Mouse (Mus musculus): Measurements from ENCODE around the gene Wdr73. TPM values are rescaled to one million over a fixed set of nuclear protein-coding genes. Genes with fewer than 3 reads are reported as not detected.
A peak's percentile ranks its signal among the peaks of the same experiment; 100 is the strongest.

The Wdr73 gene
- polyA plus RNA-seq, 1 experiment from 2014 or later: 27.4 TPM

DNA sequence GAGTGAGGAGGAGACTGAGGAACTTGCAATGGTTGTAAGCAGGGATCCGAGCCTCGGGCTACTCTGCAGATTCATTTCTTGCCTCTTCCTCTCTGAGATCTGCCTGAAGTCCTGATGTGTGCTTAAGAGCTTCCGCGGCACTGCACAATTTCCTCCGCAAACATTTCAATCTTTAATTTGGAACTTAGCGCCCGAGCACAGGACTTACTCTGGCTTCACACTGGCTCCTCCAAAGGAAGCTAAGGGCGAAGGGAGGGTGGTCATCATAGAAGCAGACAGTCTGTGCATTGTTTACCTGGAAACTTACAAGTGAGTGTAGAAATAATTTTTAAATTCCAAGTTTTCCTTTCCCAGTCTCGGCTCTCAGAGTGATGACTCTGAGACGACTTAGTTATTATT is 54.8 kb downstream of the Wdr73 start:
- ATAC-seq (ENCODE audit: insufficient number of reproducible peaks, low FRiP score, low TSS enrichment, low read depth): no peak
- Histone ChIP-seq H3K4me3 (no peak overlapping the region), H3K9me3 (no peaks in the 10 kb centered on the region), H3K4me1 (peaks cover 4% of the 10 kb centered on the region; the same call in 1 of the 2 replicates), H3K36me3 (no peaks in the 10 kb centered on the region), H3K27ac (no peak overlapping the region), H3K9ac (no peak overlapping the region), H3K4me2 (no peak overlapping the region), H3K27me3 (no peaks in the 10 kb centered on the region)
- WGBS: 81% methylated on average over 10 of the region's 10 CpGs

DNA sequence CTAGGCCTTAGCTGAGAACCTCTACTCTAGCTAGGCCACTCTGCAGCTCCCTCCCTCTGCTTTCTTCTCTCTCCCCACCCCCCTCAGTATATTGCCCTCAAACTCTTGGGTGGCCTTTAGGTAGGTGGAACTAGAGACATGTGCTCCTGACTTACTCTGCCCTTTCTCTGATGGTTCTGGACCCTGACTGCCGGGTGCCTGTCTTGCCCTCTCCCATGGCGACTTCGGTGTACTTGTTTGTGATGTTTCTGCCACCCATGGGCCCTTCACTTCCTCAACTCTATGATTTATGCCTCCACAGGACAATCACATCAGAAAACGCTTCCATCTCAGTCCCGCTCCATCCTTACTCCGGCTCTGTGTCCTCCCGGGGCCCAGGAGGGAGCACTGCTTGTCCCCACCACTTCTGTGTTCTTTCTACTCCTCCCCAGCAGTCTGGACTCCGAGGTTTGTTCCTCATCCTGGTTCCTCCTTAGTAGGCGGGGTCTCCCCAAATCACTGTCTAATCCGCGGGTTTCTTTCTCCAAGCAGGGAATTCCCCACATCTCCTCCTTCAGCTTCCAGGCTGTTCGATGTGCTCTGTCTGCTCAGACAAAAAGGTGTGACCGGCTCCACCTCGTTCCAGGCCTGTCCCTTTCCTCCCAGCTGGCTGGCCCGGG is 55.3 kb downstream of the Wdr73 start:
- 0 out of 2 replicates have a peak overlapping the region, but pooled peaks have one; percentile 47 for H3K27ac ChIP-seq
- no peaks in the 10 kb centered on the region for H3K9me3 ChIP-seq
- no peak for ATAC-seq (ENCODE audit: insufficient number of reproducible peaks, low FRiP score, low TSS enrichment, low read depth)
- H3K36me3 ChIP-seq: no peaks in the 10 kb centered on the region
- H3K4me1 ChIP-seq: peaks cover 4% of the 10 kb centered on the region; the same call in 1 of the 2 replicates
- no peak overlapping the region for H3K9ac ChIP-seq
- WGBS: 64% methylated on average over 15 of the region's 15 CpGs
- no peaks in the 10 kb centered on the region for H3K27me3 ChIP-seq
- H3K4me2 ChIP-seq: no peak overlapping the region
- H3K4me3 ChIP-seq: no peak overlapping the region

DNA sequence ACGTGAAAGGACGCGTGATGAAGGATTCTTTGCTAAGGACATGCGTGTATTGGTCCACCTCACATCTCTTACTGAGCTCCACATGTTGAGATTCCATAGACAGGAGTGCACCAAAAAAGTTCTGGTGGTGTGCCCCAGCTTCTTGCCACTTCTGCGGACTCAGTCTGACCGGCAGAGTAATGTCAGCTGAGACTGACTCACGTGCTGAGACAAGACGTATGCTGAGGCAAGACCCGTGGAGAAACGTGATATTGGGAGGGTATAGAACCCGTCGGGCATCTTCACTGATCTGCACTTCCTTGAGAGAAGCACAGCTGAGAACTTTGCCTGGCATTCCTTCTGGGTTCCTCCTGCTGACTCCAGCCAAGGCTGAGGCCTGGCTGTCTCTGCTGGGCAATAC is 56.4 kb downstream of the Wdr73 start:
- no peak overlapping the region for H3K4me3 ChIP-seq
- H3K9ac ChIP-seq: no peak overlapping the region
- H3K4me2 ChIP-seq: no peak overlapping the region
- H3K27me3 ChIP-seq: no peaks in the 10 kb centered on the region
- no peaks in the 10 kb centered on the region for H3K9me3 ChIP-seq
- 90% methylated on average over 12 of the region's 12 CpGs for WGBS
- no peaks in the 10 kb centered on the region for H3K36me3 ChIP-seq
- H3K27ac ChIP-seq: no peak overlapping the region
- ATAC-seq (ENCODE audit: insufficient number of reproducible peaks, low FRiP score, low TSS enrichment, low read depth): no peak
- peaks cover 6% of the 10 kb centered on the region; the same call in 1 of the 2 replicates for H3K4me1 ChIP-seq

DNA sequence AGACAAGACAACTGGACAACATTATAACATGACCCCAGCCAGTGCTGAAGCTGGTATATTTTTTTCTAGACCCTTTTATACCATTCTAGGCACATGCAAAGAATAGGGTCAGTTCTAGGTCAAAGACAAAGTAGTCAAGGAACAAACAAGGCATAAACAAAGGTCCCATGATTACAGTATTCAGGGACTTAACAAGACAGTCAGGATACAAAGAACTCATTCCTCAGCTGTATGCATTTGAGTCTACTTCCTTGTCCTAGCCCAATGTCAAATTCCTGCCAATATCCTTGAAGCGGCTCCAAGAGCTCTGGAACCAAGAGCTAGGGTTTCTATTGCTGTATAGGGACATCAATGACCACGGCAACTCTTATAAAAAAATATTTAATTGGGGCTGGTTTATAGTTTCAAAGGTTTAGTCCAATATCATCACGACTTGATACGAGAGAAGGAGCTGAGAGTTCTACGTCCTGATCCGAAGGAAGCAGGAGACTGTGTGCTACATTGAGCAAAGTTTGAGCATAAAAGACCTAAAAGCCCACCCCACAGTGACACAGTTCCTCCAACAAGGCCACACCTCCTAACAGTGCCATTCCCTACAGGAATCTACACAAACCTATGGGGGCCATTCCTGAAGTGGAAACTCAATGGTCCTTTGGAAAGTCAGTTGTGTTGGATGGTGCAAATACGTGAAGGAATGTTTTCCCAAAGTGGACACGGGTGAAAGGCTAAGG is 57.0 kb downstream of the Wdr73 start:
- WGBS: 82% methylated on average over 8 of the region's 8 CpGs

DNA sequence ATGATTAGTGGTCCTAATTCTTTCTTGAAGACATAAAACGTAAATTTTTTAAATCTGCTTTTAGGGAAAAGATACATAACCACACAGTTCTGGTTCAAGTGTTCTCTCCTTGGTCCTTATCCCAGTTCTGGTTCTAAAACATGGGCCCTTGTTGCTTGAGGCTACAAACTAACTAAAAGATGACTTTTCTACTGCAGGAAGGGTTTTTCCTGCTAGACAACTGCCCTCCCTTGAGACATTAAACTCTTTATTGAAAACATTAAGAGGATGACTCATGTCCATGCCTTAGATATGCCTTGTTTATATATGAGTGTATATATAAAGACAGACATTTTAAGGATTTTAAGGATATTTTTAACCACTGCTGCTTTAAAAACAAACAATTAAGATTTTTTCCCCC is 57.9 kb downstream of the Wdr73 start:
- no peaks in the 10 kb centered on the region for H3K27me3 ChIP-seq
- no peak for ATAC-seq (ENCODE audit: insufficient number of reproducible peaks, low FRiP score, low TSS enrichment, low read depth)
- H3K9me3 ChIP-seq: no peaks in the 10 kb centered on the region
- H3K4me2 ChIP-seq: no peak overlapping the region
- no peak overlapping the region for H3K27ac ChIP-seq
- H3K4me3 ChIP-seq: no peak overlapping the region
- 83% methylated on average over 1 of the region's 1 CpGs for WGBS
- H3K36me3 ChIP-seq: no peaks in the 10 kb centered on the region
- peaks cover 11% of the 10 kb centered on the region; the same call in 1 of the 2 replicates for H3K4me1 ChIP-seq
- no peak overlapping the region for H3K9ac ChIP-seq

More for the DNA sequence above, 57.0 kb downstream of the Wdr73 start:
- Histone ChIP-seq H3K27ac (no peak overlapping the region), H3K36me3 (no peaks in the 10 kb centered on the region), H3K9ac (no peak overlapping the region), H3K4me3 (no peak overlapping the region), H3K4me2 (no peak overlapping the region), H3K27me3 (no peaks in the 10 kb centered on the region), H3K9me3 (no peaks in the 10 kb centered on the region), H3K4me1 (peaks cover 6% of the 10 kb centered on the region; the same call in 1 of the 2 replicates)
- ATAC-seq (ENCODE audit: insufficient number of reproducible peaks, low FRiP score, low TSS enrichment, low read depth): no peak

DNA sequence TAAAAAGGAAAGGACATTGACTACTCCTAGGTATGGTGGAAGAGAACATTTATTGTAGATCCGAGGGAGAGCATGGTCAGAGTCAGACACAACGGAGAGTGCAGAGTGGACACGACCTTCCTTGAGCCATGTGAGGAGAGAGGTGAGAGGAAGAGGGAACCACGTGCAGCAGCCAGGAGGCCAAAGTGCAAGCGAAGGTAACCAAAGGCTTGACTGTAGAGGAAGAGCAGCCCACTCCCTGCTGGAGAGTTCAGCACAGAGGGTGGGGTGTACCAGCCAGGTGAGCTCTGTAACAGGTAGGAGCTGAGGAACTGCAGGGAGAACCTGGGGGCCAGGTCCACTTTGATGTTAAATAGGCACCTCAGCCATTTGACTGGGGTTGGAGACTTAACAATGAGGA is 58.9 kb downstream of the Wdr73 start:
- 74% methylated on average over 5 of the region's 5 CpGs for WGBS
- H3K36me3 ChIP-seq: no peaks in the 10 kb centered on the region

DNA sequence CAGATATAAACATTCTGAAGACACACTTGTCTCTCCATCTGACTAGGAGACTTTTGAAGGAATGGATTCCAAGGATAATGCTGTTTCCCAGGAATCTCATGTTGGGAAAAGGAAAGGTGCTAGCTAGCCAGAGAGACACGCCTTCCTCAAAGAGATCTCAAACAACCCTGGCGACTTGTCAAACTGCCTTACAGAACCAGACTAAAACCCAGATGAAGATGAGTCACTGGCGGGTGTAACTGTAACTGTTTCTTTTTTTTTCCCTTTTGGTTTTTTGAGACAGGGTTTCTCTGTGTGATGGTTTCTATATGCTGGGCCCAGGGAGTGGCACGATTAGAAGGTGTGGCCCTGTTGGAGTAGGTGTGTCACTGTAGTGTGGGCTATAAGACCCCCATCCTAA is 60.1 kb downstream of the Wdr73 start:
- H3K9ac ChIP-seq: no peak overlapping the region
- no peaks in the 10 kb centered on the region for H3K27me3 ChIP-seq
- peak overlapping the region; percentile 47; the same call in 1 of the 2 replicates for H3K27ac ChIP-seq
- no peak overlapping the region for H3K4me2 ChIP-seq
- H3K9me3 ChIP-seq: no peaks in the 10 kb centered on the region
- H3K4me3 ChIP-seq: no peak overlapping the region
- whole genome bisulfite sequencing: 56% methylated on average over 4 of the region's 4 CpGs
- peaks cover 17% of the 10 kb centered on the region for H3K4me1 ChIP-seq
- ATAC-seq (ENCODE audit: insufficient number of reproducible peaks, low FRiP score, low TSS enrichment, low read depth): no peak
- H3K36me3 ChIP-seq: no peaks in the 10 kb centered on the region

More for the DNA sequence above, 58.9 kb downstream of the Wdr73 start:
- Histone ChIP-seq H3K27ac (no peak overlapping the region), H3K4me1 (peaks cover 19% of the 10 kb centered on the region), H3K4me2 (no peak overlapping the region), H3K27me3 (no peaks in the 10 kb centered on the region), H3K9me3 (no peaks in the 10 kb centered on the region), H3K9ac (no peak overlapping the region), H3K4me3 (no peak overlapping the region)
- ATAC-seq (ENCODE audit: insufficient number of reproducible peaks, low FRiP score, low TSS enrichment, low read depth): no peak

Other genes with a start within 250 kb of the Wdr73 start
- 25.9 and 26.5 TPM in 2 replicates for gene Crtc3, start 212.4 kb downstream of the Wdr73 start, polyA plus RNA-seq (2015; fragmentation: Nextera tagmentation; extraction: Ambion mirVana)
- gene Iqgap1, start 75.3 kb downstream of the Wdr73 start, polyA plus RNA-seq (2015; fragmentation: Nextera tagmentation; extraction: Ambion mirVana): 98.9 and 103 TPM in 2 replicates
- gene Zscan2, start 40.3 kb downstream of the Wdr73 start, polyA plus RNA-seq (2015; fragmentation: Nextera tagmentation; extraction: Ambion mirVana): 2.3 and 2.6 TPM in 2 replicates
- 5.6 and 6.6 TPM in 2 replicates for gene Nmb, start 3.8 kb upstream of the Wdr73 start, polyA plus RNA-seq (2015; fragmentation: Nextera tagmentation; extraction: Ambion mirVana)
- 219 and 230 TPM in 2 replicates for gene Sec11a, start 46.5 kb upstream of the Wdr73 start, polyA plus RNA-seq (2015; fragmentation: Nextera tagmentation; extraction: Ambion mirVana)
- 11.8 and 15.6 TPM in 2 replicates for gene Zfp592, start 92.4 kb upstream of the Wdr73 start, polyA plus RNA-seq (2015; fragmentation: Nextera tagmentation; extraction: Ambion mirVana)
- gene Alpk3, start 156.3 kb upstream of the Wdr73 start, polyA plus RNA-seq (2015; fragmentation: Nextera tagmentation; extraction: Ambion mirVana): 2.2 and 5.9 TPM in 2 replicates
- gene Slc28a1, start 213.5 kb upstream of the Wdr73 start, polyA plus RNA-seq (2015; fragmentation: Nextera tagmentation; extraction: Ambion mirVana): 0.06 and 0.15 TPM in 2 replicates

Data from limb, embryonic 15.5 days (tissue).